Mouse (Mus musculus) CH12F3 (cell line): ENCODE measurements around the gene Itgad.

ENCODE experiments used
- in situ Hi-C: fragments of 300-500 bp; cut with MboI; formaldehyde crosslinking; loops from 2 replicates; pipeline ENCODE4 v1.14.3; 2020; ENCODE audit warnings: low sequenced_read_pairs

Gene Itgad

DNA sequence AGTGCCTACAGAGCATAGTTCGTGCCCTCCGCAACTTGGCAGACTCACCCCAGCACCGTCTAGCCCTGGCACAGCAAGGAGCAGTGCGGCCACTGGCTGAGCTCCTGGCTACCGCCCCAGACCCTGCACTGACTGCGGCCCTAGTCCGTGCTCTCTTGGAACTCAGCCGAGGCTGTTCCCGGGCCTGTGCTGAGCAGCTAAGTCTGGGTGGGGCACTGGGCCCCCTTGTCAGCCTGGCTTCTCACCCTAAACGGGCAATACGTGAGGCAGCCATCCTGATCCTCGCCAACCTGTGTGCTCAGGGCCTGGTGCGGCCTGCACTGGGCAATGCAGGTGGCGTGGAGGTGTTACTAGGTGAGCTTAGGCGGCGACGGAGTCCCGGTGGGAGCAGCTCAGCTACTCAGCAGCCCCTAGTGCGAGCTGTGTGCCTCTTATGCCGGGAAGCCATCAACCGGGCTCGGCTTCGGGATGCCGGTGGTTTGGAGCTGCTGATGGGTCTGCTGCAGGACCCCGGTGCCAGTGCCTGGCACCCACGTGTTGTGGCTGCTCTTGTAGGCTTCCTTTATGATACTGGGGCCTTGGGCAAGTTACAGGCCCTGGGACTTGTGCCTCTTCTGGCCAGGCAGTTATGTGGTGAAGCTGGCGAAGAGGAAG is 86.1 kb downstream of the Itgad start:
- in situ Hi-C loops = loop anchor here (10.0 kb wide), 1 partner anchor 115 kb away; no protein-coding TSS in a partner anchor

- in situ Hi-C loops = loop anchor here (10.0 kb wide), 1 partner anchor 112 kb away; no protein-coding TSS in a partner anchor
These were observed 88.2 kb downstream of the Itgad start for GRCm38 (mm10) chr7:128242331-128242730.

DNA sequence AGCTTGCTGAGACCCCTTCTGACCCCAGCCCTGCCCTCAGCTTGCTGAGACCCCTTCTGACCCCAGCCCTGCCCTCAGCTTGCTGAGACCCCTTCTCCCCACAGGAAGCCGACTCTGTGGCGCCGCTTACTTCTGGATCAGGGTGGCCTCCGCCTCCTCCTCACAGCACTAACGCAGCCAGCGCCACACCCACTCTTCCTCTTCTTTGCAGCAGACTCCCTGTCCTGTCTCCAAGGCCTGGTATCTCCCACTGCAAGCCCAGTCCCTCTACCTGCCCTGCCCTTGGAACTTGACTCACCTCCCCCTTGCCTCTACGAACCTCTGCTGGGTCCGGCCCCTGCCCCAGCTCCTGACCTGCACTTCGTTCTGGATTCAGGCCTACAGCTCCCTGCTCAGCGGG is 89.7 kb downstream of the Itgad start:
- in situ Hi-C loops = loop anchor here (10.0 kb wide), 1 partner anchor 111 kb away; no protein-coding TSS in a partner anchor

GRCm38 (mm10) chr7:128244410-128245025 is 90.3 kb downstream of the Itgad start:
- in situ Hi-C loops = loop anchor here (10.0 kb wide), 1 partner anchor 110 kb away; no protein-coding TSS in a partner anchor

GRCm38 (mm10) chr7:128245547-128245946 is 91.4 kb downstream of the Itgad start:
- in situ Hi-C loops = loop anchor here (10.0 kb wide), 1 partner anchor 109 kb away; no protein-coding TSS in a partner anchor

DNA sequence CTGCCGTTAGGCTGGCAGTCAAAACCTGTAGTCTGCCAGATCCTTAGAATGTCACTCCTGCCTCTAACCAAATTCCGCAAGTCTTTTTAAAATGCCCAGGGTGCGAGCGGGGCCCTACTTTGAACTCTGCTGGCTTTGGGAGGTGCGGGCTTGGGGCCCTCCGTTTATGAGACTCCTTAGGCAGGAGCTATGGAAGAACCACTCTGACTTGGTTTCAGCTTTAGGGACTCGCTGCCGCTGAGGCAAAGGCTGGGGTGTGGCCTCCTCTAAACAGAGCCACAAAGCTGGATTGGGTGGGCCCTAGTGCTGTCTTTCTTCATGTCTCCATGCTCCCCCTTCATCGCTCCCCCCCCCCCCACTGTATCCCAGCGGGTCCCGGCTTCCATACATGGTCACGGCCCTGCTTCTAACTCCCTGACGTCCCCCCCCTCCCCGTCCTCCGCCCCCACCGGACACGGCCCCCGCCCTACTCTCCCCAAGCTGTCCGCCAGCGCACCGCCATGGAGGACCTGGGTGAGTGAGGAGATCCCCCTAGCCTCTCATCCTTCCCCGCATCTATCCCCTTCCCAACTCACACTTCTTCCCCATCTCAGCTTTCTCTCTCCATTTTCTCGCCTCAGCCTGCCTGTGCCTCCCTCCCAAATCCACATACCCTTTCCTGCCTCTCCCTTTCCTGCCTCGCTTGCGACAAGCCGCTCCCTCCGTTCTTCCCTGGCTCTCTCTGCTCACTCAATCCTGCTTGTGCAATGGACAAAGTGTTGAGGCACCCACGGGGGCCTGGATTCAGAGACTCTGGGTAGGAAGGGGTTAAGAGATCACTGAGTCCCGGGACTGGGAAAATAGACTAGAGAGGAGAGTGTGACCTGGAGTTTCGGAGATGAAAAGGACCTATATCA is 92.6 kb downstream of the Itgad start, which contains the start of gene Tgfb1i1:
Gene Tgfb1i1, plus strand, starts transcription at position 317 of the 896 bp plus-strand sequence.
- in situ Hi-C loops = loop anchor here (10.0 kb wide), 1 partner anchor 108 kb away; no protein-coding TSS in a partner anchor

DNA sequence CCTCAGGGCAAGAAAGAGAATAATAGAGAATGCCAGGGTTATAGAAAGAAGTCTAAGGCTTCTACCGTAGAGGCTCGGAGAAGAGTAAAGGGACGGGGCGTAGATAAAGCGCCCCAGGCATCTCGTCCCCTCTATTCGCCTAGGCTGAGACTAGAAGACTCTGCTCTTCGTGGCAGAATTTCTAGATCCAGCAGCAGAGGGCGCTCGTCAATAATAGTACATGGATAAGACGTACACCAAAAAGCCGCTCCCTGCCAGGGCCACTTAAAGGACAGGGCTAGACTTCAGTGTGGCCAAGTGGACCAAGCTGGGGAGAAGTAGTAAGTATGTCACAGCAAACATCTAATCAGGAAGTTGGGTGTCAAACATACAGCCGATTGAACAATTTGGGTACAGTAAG is 93.3 kb downstream of the Itgad start:
- in situ Hi-C loops = loop anchor here (10.0 kb wide), 1 partner anchor 107 kb away; no protein-coding TSS in a partner anchor

DNA sequence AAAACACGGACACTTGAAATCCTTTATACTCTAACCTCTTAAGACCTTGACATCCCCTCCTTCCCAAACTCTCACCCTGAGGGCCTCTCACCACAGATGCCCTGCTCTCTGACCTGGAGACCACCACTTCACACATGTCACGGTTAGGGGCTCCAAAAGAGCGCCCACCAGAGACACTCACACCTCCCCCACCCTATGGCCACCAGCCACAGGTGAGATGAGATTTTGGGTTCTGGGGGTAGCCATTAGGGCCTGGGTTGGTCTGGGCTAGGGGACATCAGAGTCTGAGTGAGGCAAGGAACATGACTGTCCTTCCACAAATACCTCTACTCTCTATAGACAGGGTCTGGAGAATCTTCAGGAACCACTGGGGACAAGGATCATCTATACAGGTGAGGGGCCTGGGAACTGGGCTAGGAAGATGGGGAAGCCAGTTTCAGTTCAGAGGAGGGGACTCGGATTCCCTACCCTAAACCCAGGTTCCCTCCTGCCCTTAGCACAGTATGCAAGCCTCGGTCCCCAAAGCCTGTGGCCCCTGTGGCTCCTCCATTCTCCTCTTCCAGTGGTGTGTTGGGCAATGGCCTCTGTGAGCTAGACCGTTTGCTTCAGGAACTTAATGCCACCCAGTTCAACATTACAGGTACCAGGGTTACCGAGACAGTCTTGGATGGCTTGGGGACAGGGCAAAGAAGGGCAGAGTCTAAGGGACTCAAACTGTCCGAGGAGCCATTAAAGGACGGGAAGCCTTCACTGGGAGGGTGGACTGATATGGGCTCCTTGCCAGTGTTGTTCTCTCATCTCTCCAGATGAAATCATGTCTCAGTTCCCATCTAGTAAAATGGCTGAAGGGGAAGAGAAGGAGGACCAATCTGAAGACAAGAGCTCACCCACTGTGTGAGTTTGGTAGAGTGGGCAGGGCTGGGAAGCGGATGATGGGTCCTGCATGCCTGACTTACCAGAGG is 94.2 kb downstream of the Itgad start:
- in situ Hi-C loops = loop anchor here (10.0 kb wide), 1 partner anchor 106 kb away; no protein-coding TSS in a partner anchor

DNA sequence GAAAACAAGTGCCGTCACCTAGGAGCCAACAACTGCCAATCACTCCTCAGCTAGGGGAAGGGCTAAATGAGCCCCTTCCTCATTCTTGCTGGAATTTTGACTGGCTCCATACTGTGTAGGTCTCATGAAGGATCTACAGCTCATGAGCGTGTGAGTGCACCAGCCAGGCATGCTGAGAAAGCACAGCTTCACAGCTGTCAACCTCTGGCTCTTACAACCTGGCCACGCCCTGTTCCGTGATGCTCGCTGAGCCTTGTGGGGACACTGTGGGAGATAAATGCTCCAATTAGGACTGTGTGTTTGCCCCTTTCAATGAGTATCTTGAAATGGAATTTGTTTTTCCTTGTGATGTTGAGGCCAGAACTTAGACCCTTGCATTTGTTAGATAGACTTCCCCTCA is 95.8 kb downstream of the Itgad start:
- in situ Hi-C loops = loop anchor here (10.0 kb wide), 1 partner anchor 105 kb away; no protein-coding TSS in a partner anchor

DNA sequence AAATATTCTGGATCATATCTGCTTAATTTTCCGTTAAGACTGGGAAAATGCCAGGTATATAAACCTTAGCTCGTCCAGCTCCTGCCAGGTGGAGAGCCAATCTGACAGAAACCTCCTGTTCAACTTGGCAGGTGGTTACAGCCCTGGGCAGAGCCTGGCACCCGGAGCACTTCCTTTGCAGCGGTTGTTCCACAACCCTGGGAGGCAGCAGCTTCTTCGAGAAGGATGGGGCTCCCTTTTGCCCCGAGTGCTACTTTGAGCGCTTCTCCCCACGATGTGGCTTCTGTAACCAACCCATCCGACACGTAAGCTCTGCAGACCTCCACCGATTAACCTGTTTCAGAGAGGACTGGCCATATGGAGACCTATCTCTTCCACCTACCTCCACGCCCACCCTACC is 97.8 kb downstream of the Itgad start:
- in situ Hi-C loops = no loop called here

GRCm38 (mm10) chr7:128252609-128253008 is 98.4 kb downstream of the Itgad start:
- in situ Hi-C loops = no loop called here

- in situ Hi-C loops = no loop called here
These were observed 100.8 kb downstream of the Itgad start for GRCm38 (mm10) chr7:128254978-128255377.

DNA sequence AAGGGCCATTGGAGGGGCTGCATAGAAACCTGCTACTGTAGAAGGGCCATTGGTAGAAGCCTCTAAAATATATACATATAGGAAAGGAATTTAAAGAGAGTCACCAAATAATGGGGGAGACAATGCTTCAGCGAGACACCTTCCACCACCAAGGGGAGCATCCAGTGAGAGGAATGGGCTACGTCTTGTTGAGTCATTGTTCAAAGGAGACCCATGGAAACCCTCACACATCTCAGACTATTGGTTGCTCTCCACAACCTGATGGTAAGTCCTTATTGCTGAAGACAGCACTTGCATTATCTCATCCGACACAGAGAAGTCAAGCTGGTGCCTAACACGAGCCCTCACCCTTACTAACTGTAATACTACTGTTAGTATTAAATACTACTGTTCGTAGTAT is 101.6 kb downstream of the Itgad start:
- in situ Hi-C loops = no loop called here

- in situ Hi-C loops = no loop called here
These were observed 102.7 kb downstream of the Itgad start for GRCm38 (mm10) chr7:128256783-128257334.

DNA sequence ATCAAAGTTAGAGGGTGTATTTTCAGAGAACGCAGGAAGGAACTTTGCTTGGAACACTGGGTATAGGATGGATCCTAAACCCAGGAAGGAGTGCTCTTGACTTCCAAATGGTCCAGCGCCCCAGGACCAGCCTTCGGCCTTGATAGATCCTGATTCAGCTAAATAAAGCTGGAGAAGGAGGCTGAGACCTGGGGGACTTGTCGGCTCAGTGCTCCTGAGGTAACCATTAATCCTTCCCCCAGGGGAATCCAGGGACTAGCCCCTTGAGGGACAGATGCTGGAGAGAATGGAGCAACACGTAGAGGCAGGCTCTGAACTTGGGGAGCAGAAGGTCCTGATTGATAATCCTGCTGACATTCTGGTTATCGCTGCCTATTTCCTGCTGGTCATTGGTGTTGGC is 111.2 kb downstream of the Itgad start, which contains the start of gene Slc5a2:
Gene Slc5a2, plus strand, starts transcription at position 247 of the 400 bp plus-strand sequence.
- in situ Hi-C loops = no loop called here

DNA sequence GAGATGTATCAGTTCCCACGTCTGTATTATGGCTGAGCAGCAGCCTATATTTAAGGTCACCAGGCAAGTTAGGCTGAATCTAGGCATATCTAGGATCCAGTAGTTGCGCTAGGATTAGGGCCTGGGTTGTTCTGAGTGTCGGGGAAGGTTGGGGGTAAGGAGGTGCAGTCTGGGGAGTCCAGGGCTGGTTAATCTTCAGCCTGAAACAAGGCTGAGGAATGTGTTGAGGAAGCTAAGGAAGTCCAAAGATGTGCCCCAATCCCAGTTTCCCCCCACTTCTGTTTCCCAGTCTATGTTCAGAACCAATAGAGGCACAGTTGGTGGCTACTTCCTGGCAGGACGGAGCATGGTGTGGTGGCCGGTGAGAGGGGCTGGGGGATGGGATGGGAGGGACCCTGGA is 111.9 kb downstream of the Itgad start:
- in situ Hi-C loops = no loop called here

GRCm38 (mm10) chr7:128267391-128267790 is 113.2 kb downstream of the Itgad start:
- in situ Hi-C loops = no loop called here

DNA sequence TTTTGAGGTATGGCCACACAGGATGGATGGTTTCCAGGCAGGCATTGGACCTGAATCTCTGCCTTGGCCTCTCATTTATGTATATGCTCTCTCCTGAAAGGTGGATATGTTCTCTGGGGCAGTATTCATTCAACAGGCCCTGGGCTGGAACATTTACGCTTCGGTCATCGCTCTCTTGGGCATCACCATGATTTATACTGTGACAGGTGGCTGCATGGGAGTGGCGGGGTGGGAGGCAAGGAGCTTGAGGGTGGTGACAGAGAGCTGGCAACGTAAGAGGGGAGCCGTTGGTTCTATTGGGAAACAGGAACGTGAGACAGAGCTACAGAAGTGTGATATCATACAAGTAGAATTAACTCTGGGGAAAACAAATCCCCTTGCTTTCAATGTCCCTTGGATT is 113.6 kb downstream of the Itgad start:
- in situ Hi-C loops = no loop called here

DNA sequence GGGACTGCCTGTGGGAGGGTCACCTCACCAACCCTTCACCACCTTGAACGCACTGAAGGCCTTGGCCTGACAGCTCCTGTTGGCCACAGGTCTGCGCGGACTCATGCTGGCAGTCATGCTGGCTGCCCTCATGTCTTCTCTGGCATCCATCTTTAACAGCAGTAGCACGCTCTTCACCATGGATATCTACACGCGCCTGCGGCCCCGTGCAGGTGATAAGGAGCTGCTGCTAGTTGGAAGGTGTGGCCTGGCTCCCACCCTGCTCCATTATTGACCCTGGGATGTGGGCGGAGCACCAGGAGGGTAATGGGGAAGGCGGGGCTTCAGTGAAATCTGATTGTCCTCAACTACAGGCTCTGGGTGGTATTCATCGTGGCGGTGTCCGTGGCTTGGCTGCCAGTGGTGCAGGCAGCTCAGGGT is 116.3 kb downstream of the Itgad start:
- in situ Hi-C loops = no loop called here
